ENCODE assay signal across 8 mouse cellular contexts in genomic region chr2:154790656-154791483, GRCm38 (mm10). TPM values are rescaled to one million over a fixed set of nuclear protein-coding genes. Genes with fewer than 3 reads are reported as not detected.
DNase-seq lines count a peak whose midpoint lies in the region; ATAC-seq and TF ChIP-seq lines count a peak whose summit lies in the region.

Raly (plus strand) TSS chr2:154791096.
a (plus strand) TSS chr2:154791402.

- peaks cover 20% of the 10 kb centered on the region for H3K36me3 ChIP-seq in forebrain, embryonic 10.5 days (replicated peaks)
- H3K36me3 ChIP-seq in heart, embryonic 15.5 days = no peaks in the 10 kb centered on the region
- peaks cover 26% of the 10 kb centered on the region for H3K36me3 ChIP-seq in liver, embryonic 14.5 days (replicated peaks; ENCODE audit: control insufficient read depth, insufficient read depth, low read depth)
- peaks cover under 1% of the 10 kb centered on the region; the same call in 1 of the 2 replicates for H3K36me3 ChIP-seq in neural tube, embryonic 11.5 days (ENCODE audit: control insufficient read depth, insufficient read depth, low read length)
- H3K36me3 ChIP-seq in stomach, postnatal 0 days (ENCODE audit: control insufficient read depth, insufficient read depth, low read length) = no peaks in the 10 kb centered on the region

- peak; percentile 95 for ATAC-seq in heart, embryonic 15.5 days (replicated peaks; ENCODE audit: insufficient number of reproducible peaks, insufficient read depth, low FRiP score, low read depth)
- peak; percentile 91 for ATAC-seq in liver, embryonic 14.5 days (ENCODE audit: insufficient read depth)
- peak; percentile 98 for ATAC-seq in neural tube, embryonic 11.5 days (ENCODE audit: insufficient read depth, low FRiP score, low TSS enrichment)
- ATAC-seq in stomach, postnatal 0 days (ENCODE audit: low FRiP score, low TSS enrichment) = peak; percentile 97

- DNase-seq in CD8-positive naive resting alpha-beta T cell, adult 2 months (ENCODE audit: low read depth in 2 of 2, low spot score in 2 of 2) = peak; percentile 96
- peak; percentile 93 for DNase-seq in c-Kit-positive CD71-negative TER-119-negative erythroid progenitor cells, embryonic 14.5 days (ENCODE audit: low read depth)
- DNase-seq in forebrain, embryonic 10.5 days (ENCODE audit: extremely low spot score, low spot score) = peak; percentile 100
- peak; percentile 97 to 100 for DNase-seq in kidney, postnatal 25 days
- peak; percentile 97 to 98 (median 98) for DNase-seq in liver, embryonic 14.5 days (ENCODE audit: low read depth in 3 of 3, low spot score in 3 of 3)
- peak; percentile 99 for DNase-seq in neural tube, embryonic 11.5 days (ENCODE audit: low spot score)
- DNase-seq in stomach, postnatal 0 days (ENCODE audit: low spot score) = peak; percentile 100

- H3K9ac ChIP-seq in heart, embryonic 15.5 days = peak within 1 kb of the TSS; percentile 99
- peak within 1 kb of the TSS; percentile 97 for H3K9ac ChIP-seq in liver, embryonic 14.5 days (replicated peaks)
- peak within 1 kb of the TSS; percentile 96 for H3K9ac ChIP-seq in neural tube, embryonic 11.5 days (ENCODE audit: low read length)
- H3K9ac ChIP-seq in stomach, postnatal 0 days (ENCODE audit: low read length) = peak within 1 kb of the TSS; percentile 96

- peak within 1 kb of the TSS; percentile 99 for H3K27ac ChIP-seq in forebrain, embryonic 10.5 days
- peak within 1 kb of the TSS; percentile 95 for H3K27ac ChIP-seq in heart, embryonic 15.5 days
- peak within 1 kb of the TSS; percentile 88 for H3K27ac ChIP-seq in liver, embryonic 14.5 days
- peak within 1 kb of the TSS; percentile 95 for H3K27ac ChIP-seq in neural tube, embryonic 11.5 days (ENCODE audit: low read depth, low read length)
- H3K27ac ChIP-seq in stomach, postnatal 0 days (replicated peaks) = peak within 1 kb of the TSS; percentile 98

- peak within 1 kb of the TSS; percentile 98 for H3K4me3 ChIP-seq in forebrain, embryonic 10.5 days
- peak within 1 kb of the TSS; percentile 98 for H3K4me3 ChIP-seq in heart, embryonic 15.5 days
- peak within 1 kb of the TSS; percentile 91 to 100 for H3K4me3 ChIP-seq in liver, embryonic 14.5 days (ENCODE audit: insufficient read depth in 1 of 2, low read depth in 2 of 2, low read length in 2 of 2)
- peak within 1 kb of the TSS; percentile 86 for H3K4me3 ChIP-seq in neural tube, embryonic 11.5 days (ENCODE audit: low read depth, low read length)
- H3K4me3 ChIP-seq in stomach, postnatal 0 days (ENCODE audit: low read depth, low read length) = peak within 1 kb of the TSS; percentile 91

- peak within 1 kb of the TSS; percentile 66 for H3K4me2 ChIP-seq in heart, embryonic 15.5 days
- peak within 1 kb of the TSS; percentile 86 for H3K4me2 ChIP-seq in liver, embryonic 14.5 days (ENCODE audit: low read depth)
- peak within 1 kb of the TSS; percentile 82 for H3K4me2 ChIP-seq in neural tube, embryonic 11.5 days (ENCODE audit: low read depth)
- peak within 1 kb of the TSS; percentile 82 for H3K4me2 ChIP-seq in stomach, postnatal 0 days (replicated peaks; ENCODE audit: low read depth)

- TF ChIP-seq EP300 in liver, embryonic 14.5 days (IDR thresholded peaks at IDR 0.05; ENCODE audit: low read depth) = peak; percentile 11; the same call in 1 of the 2 replicates
- TF ChIP-seq EP300 in stomach, postnatal 0 days (optimal IDR thresholded peaks at IDR 0.05) = no peak

- H3K4me1 ChIP-seq in forebrain, embryonic 10.5 days = peaks cover 49% of the 10 kb centered on the region
- H3K4me1 ChIP-seq in heart, embryonic 15.5 days (replicated peaks) = peaks cover 36% of the 10 kb centered on the region
- H3K4me1 ChIP-seq in liver, embryonic 14.5 days (replicated peaks; ENCODE audit: control insufficient read depth in 2 of 2, insufficient read depth in 2 of 2, low read length in 1 of 2) = peaks cover 51 to 66% of the 10 kb centered on the region in 2 experiments
- H3K4me1 ChIP-seq in neural tube, embryonic 11.5 days (ENCODE audit: control insufficient read depth, insufficient read depth, low read length) = peaks cover 24% of the 10 kb centered on the region
- H3K4me1 ChIP-seq in stomach, postnatal 0 days (replicated peaks; ENCODE audit: control insufficient read depth, insufficient read depth) = 0 out of 2 replicates have a peak, but pooled peaks cover 11% of the 10 kb centered on the region

- no peaks in the 10 kb centered on the region for H3K27me3 ChIP-seq in forebrain, embryonic 10.5 days (ENCODE audit: poor library complexity, severe bottlenecking)
- no peaks in the 10 kb centered on the region for H3K27me3 ChIP-seq in heart, embryonic 15.5 days
- H3K27me3 ChIP-seq in liver, embryonic 14.5 days (ENCODE audit: control insufficient read depth, insufficient read depth, low read length) = no peaks in the 10 kb centered on the region
- no peaks in the 10 kb centered on the region for H3K27me3 ChIP-seq in neural tube, embryonic 11.5 days (ENCODE audit: control insufficient read depth, insufficient read depth, low read length)
- no peaks in the 10 kb centered on the region for H3K27me3 ChIP-seq in stomach, postnatal 0 days (ENCODE audit: control insufficient read depth, insufficient read depth, low read length)

- H3K9me3 ChIP-seq in forebrain, embryonic 10.5 days = no peaks in the 10 kb centered on the region
- H3K9me3 ChIP-seq in heart, embryonic 15.5 days (replicated peaks) = no peaks in the 10 kb centered on the region
- H3K9me3 ChIP-seq in liver, embryonic 14.5 days (ENCODE audit: control insufficient read depth, low read length) = no peaks in the 10 kb centered on the region
- no peaks in the 10 kb centered on the region for H3K9me3 ChIP-seq in neural tube, embryonic 11.5 days (ENCODE audit: control insufficient read depth, low read length)
- no peaks in the 10 kb centered on the region for H3K9me3 ChIP-seq in stomach, postnatal 0 days (ENCODE audit: control insufficient read depth, low read length)

- TF ChIP-seq CTCF in liver, embryonic 14.5 days (IDR thresholded peaks at IDR 0.05; ENCODE audit: low read depth) = peak; percentile 43
- TF ChIP-seq CTCF in stomach, postnatal 0 days (IDR thresholded peaks at IDR 0.05; ENCODE audit: low read depth) = peak; percentile 51

- WGBS in forebrain, embryonic 10.5 days = under 1% methylated on average over 78 of the region's 89 CpGs
- 1% methylated on average over 83 of the region's 89 CpGs for whole genome bisulfite sequencing in heart, embryonic 15.5 days
- under 1% methylated on average over 88 of the region's 89 CpGs for WGBS in liver, embryonic 14.5 days (ENCODE audit: insufficient replicate concordance)
- under 1% methylated on average over 54 of the region's 89 CpGs for WGBS in neural tube, embryonic 11.5 days
- WGBS in stomach, postnatal 0 days = 1% methylated on average over 54 of the region's 89 CpGs

RNA-seq across cellular contexts. Expression of gene Raly, which starts in this region (rescaled TPM):
- polyA plus RNA-seq in forebrain, embryonic 10.5 days (2016; fragmentation: Nextera tagmentation; extraction: Ambion mirVana) = 45.6 and 56.1 TPM in 2 replicates
- polyA plus RNA-seq in heart, embryonic 15.5 days (2015; fragmentation: Nextera tagmentation; extraction: Ambion mirVana) = 28.9 and 32.9 TPM in 2 replicates
- 204 and 237 TPM in 2 replicates for polyA plus RNA-seq in liver, embryonic 14.5 days (2012; rRNA removed)
- polyA plus RNA-seq in liver, embryonic 14.5 days (2014; fragmentation: Nextera tagmentation; extraction: Ambion mirVana) = 35.9 and 37.4 TPM in 2 replicates
- 59.4 and 74.7 TPM in 2 replicates for polyA plus RNA-seq in neural tube, embryonic 11.5 days (2014; fragmentation: Nextera tagmentation; extraction: Ambion mirVana)
- polyA plus RNA-seq in stomach, postnatal 0 days (2015; fragmentation: Nextera tagmentation; extraction: Ambion mirVana) = 16.8 and 18.7 TPM in 2 replicates

RNA-seq across cellular contexts. Expression of gene a, which starts in this region (rescaled TPM):
- polyA plus RNA-seq in forebrain, embryonic 10.5 days (2016; fragmentation: Nextera tagmentation; extraction: Ambion mirVana) = 1.3 and 2.0 TPM in 2 replicates
- polyA plus RNA-seq in heart, embryonic 15.5 days (2015; fragmentation: Nextera tagmentation; extraction: Ambion mirVana) = 0.30 and 0.71 TPM in 2 replicates
- polyA plus RNA-seq in liver, embryonic 14.5 days (2012; rRNA removed) = 0.25 TPM in 1 of 2 replicates, not detected in the other
- 0.36 TPM in 1 of 2 replicates, not detected in the other for polyA plus RNA-seq in liver, embryonic 14.5 days (2014; fragmentation: Nextera tagmentation; extraction: Ambion mirVana)
- 1.2 and 1.3 TPM in 2 replicates for polyA plus RNA-seq in neural tube, embryonic 11.5 days (2014; fragmentation: Nextera tagmentation; extraction: Ambion mirVana)
- 0.41 and 0.65 TPM in 2 replicates for polyA plus RNA-seq in stomach, postnatal 0 days (2015; fragmentation: Nextera tagmentation; extraction: Ambion mirVana)

Comparison
In these comparisons a context has a peak if more than half of its experiments do, and no peak if none do; other contexts are left out.
1. Peak in every context shown above with its lines: DNase-seq, ATAC-seq, H3K4me3 ChIP-seq and H3K27ac ChIP-seq.